Mouse (Mus musculus): ENCODE measurements around the gene Znrf1.

- TF ChIP-seq CTCF (IDR thresholded peaks at IDR 0.05; ENCODE audit: control insufficient read depth, insufficient read depth, insufficient read length) = no peak
- TF ChIP-seq USF1 (IDR thresholded peaks at IDR 0.05; ENCODE audit: low read depth) = no peak
- no peak for TF ChIP-seq MYOG (IDR thresholded peaks at IDR 0.05; ENCODE audit: control insufficient read depth, extremely low read depth, insufficient read length)
- TF ChIP-seq MAX (IDR thresholded peaks at IDR 0.05) = no peak
Observed at GRCm38 (mm10) chr8:111527149-111527548, 8.7 kb upstream of the Znrf1 start.

Measured in C2C12 (cell line).